Mouse (Mus musculus): ENCODE results near the gene Cbs. TPM values are rescaled to one million over a fixed set of nuclear protein-coding genes. Genes with fewer than 3 reads are reported as not detected.

The Cbs gene
- total and polyA plus RNA-seq, 3 experiments: 0.05 TPM; not detected in 2

- no peak for TF ChIP-seq POLR2AphosphoS5 (IDR thresholded peaks at IDR 0.05; ENCODE audit: insufficient replicate concordance, low read depth, low read length)
- TF ChIP-seq GATA1 (IDR thresholded peaks at IDR 0.05; ENCODE audit: borderline replicate concordance, low read length): no peak
- no peak for TF ChIP-seq CTCF (IDR thresholded peaks at IDR 0.05; ENCODE audit: low read depth, low read length)
- no peak for TF ChIP-seq TAL1 (conservative IDR thresholded peaks at IDR 0.05; ENCODE audit: low read depth, low read length)
- TF ChIP-seq GATA2 (IDR thresholded peaks at IDR 0.05; ENCODE audit: borderline replicate concordance, low read depth, low read length): no peak
- Histone ChIP-seq H3K4me1 (ENCODE audit: insufficient read depth, low read depth, low read length) (peaks cover 27% of the 10 kb centered on the region), H3K9me3 (replicated peaks) (no peaks in the 10 kb centered on the region), H3K36me3 (replicated peaks) (peaks cover 44% of the 10 kb centered on the region), H3K27me3 (ENCODE audit: insufficient read depth, low read length) (no peaks in the 10 kb centered on the region), H3K4me3 (ENCODE audit: low read depth, low read length) (no peak overlapping the region)
- ATAC-seq (ENCODE audit: extremely low read depth, insufficient number of reproducible peaks, low FRiP score, poor library complexity, severe bottlenecking): no peak
- DNase-seq (ENCODE audit: low spot score): no peak
These were observed 65.3 kb downstream of the Cbs start for GRCm38 (mm10) chr17:31571689-31572088.

DNA sequence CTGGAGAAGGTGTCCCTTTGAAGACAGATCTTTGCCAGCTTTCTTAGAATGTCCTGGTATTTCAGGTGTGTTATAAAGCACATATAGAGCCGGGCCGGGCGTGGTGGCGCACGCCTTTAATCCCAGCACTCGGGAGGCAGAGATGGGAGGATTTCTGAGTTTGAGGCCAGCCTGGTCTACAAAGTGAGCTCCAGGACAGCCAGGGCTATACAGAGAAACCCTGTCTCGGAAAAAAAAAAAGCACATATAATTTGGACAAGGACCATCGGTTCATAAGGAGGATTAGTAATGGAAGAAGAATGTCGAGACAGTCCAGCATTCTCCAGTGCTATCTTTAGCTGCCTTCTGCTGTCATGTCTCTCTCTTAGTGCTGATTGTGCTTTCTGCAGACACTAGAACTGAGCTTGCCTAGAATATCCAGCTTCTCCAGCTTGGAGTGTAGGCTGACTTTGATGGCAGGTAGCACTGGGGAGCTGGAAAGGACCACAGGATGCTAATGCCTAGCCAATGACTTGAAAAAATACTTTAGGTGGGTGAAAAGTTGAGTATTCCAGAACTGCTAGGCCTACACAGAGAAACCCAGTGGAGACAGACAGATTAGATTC is 66.6 kb downstream of the Cbs start:
- H3K9me3 ChIP-seq (replicated peaks): no peaks in the 10 kb centered on the region
- no peaks in the 10 kb centered on the region for H3K27me3 ChIP-seq (ENCODE audit: insufficient read depth, low read length)
- H3K36me3 ChIP-seq (replicated peaks): peaks cover 37% of the 10 kb centered on the region
- DNase-seq (ENCODE audit: low spot score) (no peak), ATAC-seq (ENCODE audit: extremely low read depth, insufficient number of reproducible peaks, low FRiP score, poor library complexity, severe bottlenecking) (peak; percentile 64; the same call in 1 of the 2 replicates)
- TF ChIP-seq TAL1 (conservative IDR thresholded peaks at IDR 0.05; ENCODE audit: low read depth, low read length): no peak
- peaks cover 30% of the 10 kb centered on the region for H3K4me1 ChIP-seq (ENCODE audit: insufficient read depth, low read depth, low read length)
- no peak overlapping the region; the same call in 1 of the 2 replicates for H3K4me3 ChIP-seq (ENCODE audit: low read depth, low read length)

DNA sequence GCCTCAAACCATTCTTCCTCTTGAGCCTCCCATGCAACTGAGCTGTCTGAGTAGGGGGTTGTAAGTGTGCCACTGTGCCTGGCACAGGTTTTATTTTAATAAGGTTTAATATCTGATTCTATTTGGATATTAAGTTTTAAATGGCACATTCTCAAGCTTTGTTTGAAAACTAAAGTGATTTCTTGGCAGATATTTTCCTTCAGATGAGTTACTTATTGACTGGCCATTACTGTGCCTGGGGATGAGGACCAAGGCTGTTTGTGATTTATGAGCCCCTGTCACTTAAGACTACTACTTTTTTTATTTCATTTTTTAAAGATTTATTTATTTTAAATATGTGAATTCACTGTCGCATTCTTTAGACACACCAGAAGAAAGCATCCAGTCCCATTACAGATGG is 67.3 kb downstream of the Cbs start:
- Histone ChIP-seq H3K4me1 (ENCODE audit: insufficient read depth, low read depth, low read length) (peaks cover 30% of the 10 kb centered on the region), H3K4me3 (ENCODE audit: low read depth, low read length) (no peak overlapping the region), H3K9me3 (replicated peaks) (no peaks in the 10 kb centered on the region), H3K27me3 (ENCODE audit: insufficient read depth, low read length) (no peaks in the 10 kb centered on the region), H3K36me3 (replicated peaks) (peaks cover 35% of the 10 kb centered on the region)
- ATAC-seq (ENCODE audit: extremely low read depth, insufficient number of reproducible peaks, low FRiP score, poor library complexity, severe bottlenecking) (no peak), DNase-seq (ENCODE audit: low spot score) (no peak)
- TF ChIP-seq GATA2 (IDR thresholded peaks at IDR 0.05; ENCODE audit: borderline replicate concordance, low read depth, low read length): no peak
- TF ChIP-seq TAL1 (conservative IDR thresholded peaks at IDR 0.05; ENCODE audit: low read depth, low read length): no peak
- no peak for TF ChIP-seq CTCF (IDR thresholded peaks at IDR 0.05; ENCODE audit: low read depth, low read length)
- no peak for TF ChIP-seq GATA1 (IDR thresholded peaks at IDR 0.05; ENCODE audit: borderline replicate concordance, low read length)
- no peak for TF ChIP-seq POLR2AphosphoS5 (IDR thresholded peaks at IDR 0.05; ENCODE audit: insufficient replicate concordance, low read depth, low read length)

DNA sequence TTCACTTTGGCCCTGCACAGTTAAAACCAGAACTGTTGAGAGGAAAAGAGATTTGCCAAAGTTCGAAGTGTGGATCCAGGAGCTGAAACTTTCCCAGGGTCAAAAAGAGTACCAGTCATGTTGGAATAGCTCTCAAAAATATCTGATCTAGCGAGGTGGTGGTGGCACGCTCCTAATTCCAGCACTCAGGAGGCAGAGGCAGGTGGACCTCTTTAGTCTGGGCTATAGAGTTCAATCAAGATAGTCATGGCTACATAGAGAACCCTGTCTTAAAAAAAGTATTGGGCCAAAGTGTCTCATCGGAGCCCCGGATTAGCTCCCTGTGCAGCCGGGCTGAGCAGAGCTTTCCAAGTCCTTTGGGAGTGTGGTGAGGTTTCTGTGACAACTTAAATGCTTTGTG is 70.8 kb downstream of the Cbs start:
- Histone ChIP-seq H3K4me1 (ENCODE audit: insufficient read depth, low read depth, low read length) (peaks cover 41% of the 10 kb centered on the region), H3K27me3 (ENCODE audit: insufficient read depth, low read length) (no peaks in the 10 kb centered on the region), H3K9me3 (replicated peaks) (no peaks in the 10 kb centered on the region), H3K36me3 (replicated peaks) (peaks cover 34% of the 10 kb centered on the region), H3K4me3 (ENCODE audit: low read depth, low read length) (peak overlapping the region; percentile 89; the same call in 1 of the 2 replicates)
- ATAC-seq (ENCODE audit: extremely low read depth, insufficient number of reproducible peaks, low FRiP score, poor library complexity, severe bottlenecking) (no peak), DNase-seq (ENCODE audit: low spot score) (no peak)
- TF ChIP-seq TAL1 (conservative IDR thresholded peaks at IDR 0.05; ENCODE audit: low read depth, low read length) (no peak), GATA1 (IDR thresholded peaks at IDR 0.05; ENCODE audit: borderline replicate concordance, low read length) (no peak), CTCF (IDR thresholded peaks at IDR 0.05; ENCODE audit: low read depth, low read length) (no peak), POLR2AphosphoS5 (IDR thresholded peaks at IDR 0.05; ENCODE audit: insufficient replicate concordance, low read depth, low read length) (no peak), GATA2 (IDR thresholded peaks at IDR 0.05; ENCODE audit: borderline replicate concordance, low read depth, low read length) (no peak)

DNA sequence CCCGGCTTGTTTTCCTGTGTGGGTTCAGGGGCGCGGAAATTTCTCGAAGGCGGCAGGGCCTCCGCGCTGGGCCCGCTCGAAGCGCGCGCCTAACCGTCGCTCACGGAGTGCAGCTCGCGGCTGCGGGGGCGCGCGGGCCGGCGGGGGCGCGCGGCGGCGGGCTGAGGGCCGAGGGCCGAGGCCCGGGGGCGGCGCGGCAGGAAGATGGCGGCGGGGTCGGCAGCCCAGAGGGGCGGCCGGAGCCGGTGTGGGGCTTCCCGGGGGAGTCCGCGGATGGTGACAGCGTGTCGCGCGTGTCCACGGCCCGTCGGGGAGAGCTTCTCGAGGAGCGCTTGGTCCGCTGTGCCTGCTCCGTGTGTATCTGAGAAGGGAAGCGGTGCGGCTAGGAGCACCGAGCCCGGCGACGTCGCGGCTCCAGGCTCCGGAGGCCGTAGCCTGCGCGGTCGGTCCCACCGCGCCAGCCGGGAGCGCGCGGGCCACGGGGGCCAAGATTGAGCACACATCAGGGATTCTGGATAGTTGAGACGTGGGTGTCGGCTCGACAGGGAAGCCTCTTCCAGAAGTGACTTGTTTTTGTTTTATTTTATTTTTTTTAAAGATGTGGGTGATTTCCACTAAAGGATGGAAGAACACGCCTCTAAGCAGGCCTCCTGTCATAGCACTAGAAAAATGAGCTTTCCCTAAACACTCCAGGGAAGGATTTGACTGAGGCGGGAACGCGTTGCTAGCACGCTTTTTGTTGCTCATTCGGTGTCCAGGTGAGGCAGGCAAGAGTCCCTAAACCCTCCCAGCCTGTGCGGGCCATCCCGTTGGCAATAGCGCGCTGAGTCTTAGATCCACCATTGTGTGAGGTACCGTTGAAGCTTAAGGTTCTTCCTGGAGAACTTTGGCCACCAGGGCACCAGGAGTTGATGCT is 71.6 kb downstream of the Cbs start:
- Histone ChIP-seq H3K4me3 (ENCODE audit: low read depth, low read length) (peak overlapping the region; percentile 89), H3K27me3 (ENCODE audit: insufficient read depth, low read length) (no peaks in the 10 kb centered on the region), H3K9me3 (replicated peaks) (no peaks in the 10 kb centered on the region), H3K4me1 (ENCODE audit: insufficient read depth, low read depth, low read length) (peaks cover 38% of the 10 kb centered on the region), H3K36me3 (replicated peaks) (peaks cover 31% of the 10 kb centered on the region)
- TF ChIP-seq CTCF (IDR thresholded peaks at IDR 0.05; ENCODE audit: low read depth, low read length): no peak
- TF ChIP-seq TAL1 (conservative IDR thresholded peaks at IDR 0.05; ENCODE audit: low read depth, low read length): no peak
- TF ChIP-seq POLR2AphosphoS5 (IDR thresholded peaks at IDR 0.05; ENCODE audit: insufficient replicate concordance, low read depth, low read length): no peak
- TF ChIP-seq GATA1 (IDR thresholded peaks at IDR 0.05; ENCODE audit: borderline replicate concordance, low read length): no peak
- TF ChIP-seq GATA2 (IDR thresholded peaks at IDR 0.05; ENCODE audit: borderline replicate concordance, low read depth, low read length): no peak
- DNase-seq (ENCODE audit: low spot score) (peak; percentile 68), ATAC-seq (ENCODE audit: extremely low read depth, insufficient number of reproducible peaks, low FRiP score, poor library complexity, severe bottlenecking) (no peak)

DNA sequence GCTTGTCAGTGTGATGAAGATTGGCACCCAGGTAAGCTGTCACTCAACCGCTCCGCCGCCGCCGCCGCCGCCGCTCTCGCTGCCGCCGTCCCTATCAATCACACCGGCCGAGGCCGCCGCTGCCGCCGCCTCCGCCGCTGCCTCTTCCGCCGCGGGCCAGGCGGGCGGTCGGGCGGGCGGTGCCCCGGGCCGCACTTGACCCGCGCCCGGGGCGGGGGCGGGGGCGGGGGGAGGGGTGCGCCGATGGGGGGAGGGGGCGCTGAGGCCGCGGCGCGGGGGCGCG is 72.2 kb downstream of the Cbs start:
- Histone ChIP-seq H3K4me3 (ENCODE audit: low read depth, low read length) (peak overlapping the region; percentile 89), H3K27me3 (ENCODE audit: insufficient read depth, low read length) (no peaks in the 10 kb centered on the region), H3K4me1 (ENCODE audit: insufficient read depth, low read depth, low read length) (peaks cover 36% of the 10 kb centered on the region), H3K36me3 (replicated peaks) (peaks cover 28% of the 10 kb centered on the region), H3K9me3 (replicated peaks) (no peaks in the 10 kb centered on the region)
- DNase-seq (ENCODE audit: low spot score): no peak
- no peak for ATAC-seq (ENCODE audit: extremely low read depth, insufficient number of reproducible peaks, low FRiP score, poor library complexity, severe bottlenecking)
- no peak for TF ChIP-seq GATA1 (IDR thresholded peaks at IDR 0.05; ENCODE audit: borderline replicate concordance, low read length)
- no peak for TF ChIP-seq POLR2AphosphoS5 (IDR thresholded peaks at IDR 0.05; ENCODE audit: insufficient replicate concordance, low read depth, low read length)
- no peak for TF ChIP-seq CTCF (IDR thresholded peaks at IDR 0.05; ENCODE audit: low read depth, low read length)
- no peak for TF ChIP-seq TAL1 (conservative IDR thresholded peaks at IDR 0.05; ENCODE audit: low read depth, low read length)
- no peak for TF ChIP-seq GATA2 (IDR thresholded peaks at IDR 0.05; ENCODE audit: borderline replicate concordance, low read depth, low read length)
